Mouse (Mus musculus) kidney, embryonic 14.5 days (tissue): ENCODE measurements at regions not wholly inside any gene's neighbourhood (a gene's known extent, or its start where the extent isn't known, plus 50 kb on each side); places are given as distances from the start of the nearest gene placed in this dataset.
"Not testable (repeated sequence)": the region's sequence is repeated elsewhere in the genome, so short reads cannot be mapped to it uniquely, and the experiment has no call there.

Experiments
- ATAC-seq: fragments of 200-750 bp; cut with Nextera tagmentation; 2 replicates; pipeline ENCODE4 v1.8.0; 2017; ENCODE audit warnings: moderate number of reproducible peaks, mild to moderate bottlenecking, moderate TSS enrichment, moderate library complexity; ENCODE audit not compliant: low FRiP score, low TSS enrichment
- H3K27ac ChIP-seq: fragments of 300-500 bp; sonication (generic); 2 replicates; pipeline ENCODE4 v1.5.1; 2014; ENCODE audit warnings: low read depth, mild to moderate bottlenecking, low read length, moderate library complexity, mixed read lengths
- H3K27me3 ChIP-seq: fragments of 300-500 bp; sonication (generic); 2 replicates; pipeline ENCODE4 v1.6.1; 2014; ENCODE audit warnings: mild to moderate bottlenecking, low read length; ENCODE audit not compliant: control insufficient read depth, insufficient read depth
- H3K36me3 ChIP-seq: fragments of 300-500 bp; sonication (generic); 2 replicates; pipeline ENCODE4 v1.6.1; 2014; ENCODE audit warnings: low read length, mixed read lengths; ENCODE audit not compliant: control insufficient read depth, insufficient read depth
- H3K4me1 ChIP-seq: fragments of 300-500 bp; sonication (generic); 2 replicates; pipeline ENCODE4 v1.6.1; 2014; ENCODE audit warnings: low read length, mixed read lengths; ENCODE audit not compliant: control insufficient read depth, insufficient read depth
- H3K4me2 ChIP-seq: fragments of 300-500 bp; sonication (generic); replicated peaks from 2 replicates; pipeline ENCODE4 v1.6.1; 2014; ENCODE audit warnings: low read depth, mild to moderate bottlenecking, low read length
- H3K4me3 ChIP-seq: fragments of 300-500 bp; sonication (generic); 2 replicates; pipeline ENCODE4 v1.5.1; 2014; ENCODE audit warnings: mild to moderate bottlenecking, low read length
- H3K9ac ChIP-seq: fragments of 300-500 bp; sonication (generic); 2 replicates; pipeline ENCODE4 v1.6.1; 2014; ENCODE audit warnings: low read depth, mild to moderate bottlenecking, low read length, moderate library complexity
- H3K9me3 ChIP-seq: fragments of 300-500 bp; sonication (generic); 2 replicates; pipeline ENCODE4 v1.6.1; 2016; ENCODE audit warnings: low read length; ENCODE audit not compliant: control insufficient read depth
- WGBS: fragments of 180-500 bp; shearing (Covaris S2); extraction: QIAGEN DNeasy Blood & Tissue Kit; methylation state at CpG from one replicate; pipeline ENCODE4 v1.1.7; 2014; 5-methylcytosine and 5-hydroxymethylcytosine counted together

- WGBS = 89% methylated on average over 16 of the region's 16 CpGs
Measured at GRCm38 (mm10) chr12:3018446-3018845, 291.3 kb downstream of the Rab10 start.

GRCm38 (mm10) chr12:3016777-3017176 is 293.0 kb downstream of the Rab10 start:
- not testable (repeated sequence) for H3K27ac ChIP-seq, H3K4me1 ChIP-seq, H3K36me3 ChIP-seq, H3K4me3 ChIP-seq, H3K9ac ChIP-seq, H3K4me2 ChIP-seq, ATAC-seq, H3K27me3 ChIP-seq
- 90% methylated on average over 8 of the region's 8 CpGs for WGBS
- H3K9me3 ChIP-seq = peaks cover 14% of the 10 kb centered on the region

More at GRCm38 (mm10) chr12:3018446-3018845, 291.3 kb downstream of the Rab10 start:
- H3K4me2 ChIP-seq, H3K9ac ChIP-seq, H3K4me1 ChIP-seq, ATAC-seq, H3K4me3 ChIP-seq, H3K36me3 ChIP-seq, H3K27me3 ChIP-seq, H3K27ac ChIP-seq: not testable (repeated sequence)
- H3K9me3 ChIP-seq = peaks cover 14% of the 10 kb centered on the region
